ENCODE assay signal across 45 mouse cellular contexts in genomic region chr11:53732244-53732643, GRCm38 (mm10). TPM values are rescaled to one million over a fixed set of nuclear protein-coding genes. Genes with fewer than 3 reads are reported as not detected.
"Had no signal": no experiment of that assay in that cellular context is flagged by ENCODE, and none has a peak within 500 bp of the region (broad histone marks: within the 10 kb centered on the region; RNA-seq: fewer than 3 reads in every experiment).

No protein-coding gene starts in this region.

- H3K4me3 ChIP-seq: limb, embryonic 10.5 days; limb, embryonic 12.5 days; limb, embryonic 13.5 days; limb, embryonic 15.5 days; liver, embryonic 12.5 days; liver, embryonic 13.5 days; liver, embryonic 15.5 days; lung, embryonic 15.5 days; megakaryocyte, embryonic 14.5 days; midbrain, embryonic 10.5 days; midbrain, embryonic 12.5 days; midbrain, embryonic 13.5 days; midbrain, embryonic 15.5 days; myocyte had no signal

- H3K9me3 ChIP-seq: limb, embryonic 10.5 days; limb, embryonic 12.5 days; limb, embryonic 13.5 days; limb, embryonic 15.5 days; liver, embryonic 12.5 days; liver, embryonic 13.5 days; liver, embryonic 15.5 days; lung, embryonic 15.5 days; megakaryocyte, embryonic 14.5 days; midbrain, embryonic 10.5 days; midbrain, embryonic 12.5 days; midbrain, embryonic 13.5 days; midbrain, embryonic 15.5 days had no signal

- H3K4me1 ChIP-seq: limb, embryonic 12.5 days; limb, embryonic 13.5 days; lung, embryonic 15.5 days; midbrain, embryonic 10.5 days; midbrain, embryonic 12.5 days; midbrain, embryonic 13.5 days; midbrain, embryonic 15.5 days had no signal

- H3K36me3 ChIP-seq: limb, embryonic 10.5 days; limb, embryonic 12.5 days; limb, embryonic 13.5 days; limb, embryonic 15.5 days; liver, embryonic 12.5 days; liver, embryonic 13.5 days; liver, embryonic 15.5 days; lung, embryonic 15.5 days; midbrain, embryonic 10.5 days; midbrain, embryonic 12.5 days; midbrain, embryonic 13.5 days; midbrain, embryonic 15.5 days had no signal

- DNase-seq: left cerebral cortex, postnatal 4 days; liver; liver, embryonic 13.5 days; liver, postnatal 0 days; lung, adult 18-20 months; lung, adult 2 months; lung, embryonic 14.5 days; lung, postnatal 10 days; lung, postnatal 14 days; lung, postnatal 36 days; lung, postnatal 4 days; midbrain, embryonic 14.5 days had no signal

- H3K9ac ChIP-seq: limb, embryonic 12.5 days; limb, embryonic 13.5 days; limb, embryonic 15.5 days; liver, embryonic 12.5 days; liver, embryonic 13.5 days; liver, embryonic 14.5 days; liver, embryonic 15.5 days; liver, postnatal 0 days; lung, embryonic 14.5 days; lung, embryonic 15.5 days; midbrain, embryonic 12.5 days; midbrain, embryonic 13.5 days; midbrain, embryonic 15.5 days had no signal

- H3K27ac ChIP-seq: limb, embryonic 10.5 days; limb, embryonic 12.5 days; limb, embryonic 13.5 days; limb, embryonic 15.5 days; liver, embryonic 12.5 days; liver, embryonic 13.5 days; liver, embryonic 14.5 days; liver, embryonic 15.5 days; lung, embryonic 15.5 days; macrophage; midbrain, embryonic 10.5 days; midbrain, embryonic 12.5 days; midbrain, embryonic 13.5 days; midbrain, embryonic 15.5 days had no signal

- H3K27me3 ChIP-seq: limb, embryonic 12.5 days; limb, embryonic 13.5 days; limb, embryonic 15.5 days; liver, embryonic 12.5 days; liver, embryonic 15.5 days; lung, embryonic 15.5 days; megakaryocyte, embryonic 14.5 days; midbrain, embryonic 12.5 days; midbrain, embryonic 13.5 days; midbrain, embryonic 15.5 days had no signal

RNA-seq across cellular contexts. Expression of gene Il5, which starts 11.7 kb away (rescaled TPM):
- total RNA-seq: left cerebral cortex, postnatal 14 days; left cerebral cortex, postnatal 25 days; left cerebral cortex, postnatal 36 days; left cerebral cortex, postnatal 4 days; megakaryocyte progenitor cell, adult 5-6 weeks; megakaryocyte, adult 5-6 weeks; megakaryocyte-erythroid progenitor cell, adult 5-6 weeks; midbrain, postnatal 0 days; monocyte, adult 5-6 weeks had no signal
- polyA plus RNA-seq: limb, embryonic 10.5 days; limb, embryonic 12.5 days; limb, embryonic 13.5 days; limb, embryonic 14.5 days; limb, embryonic 15.5 days; liver, adult 2 months; liver, embryonic 11.5 days; liver, embryonic 12.5 days; liver, embryonic 13.5 days; liver, embryonic 14.5 days; liver, embryonic 15.5 days; liver, embryonic 16.5 days; liver, postnatal 0 days; lung, embryonic 14.5 days; lung, embryonic 16.5 days; lung, postnatal 0 days; macrophage; midbrain, embryonic 10.5 days; midbrain, embryonic 11.5 days; midbrain, embryonic 12.5 days; midbrain, embryonic 13.5 days; midbrain, embryonic 14.5 days; midbrain, embryonic 15.5 days; midbrain, embryonic 16.5 days; myocyte; neural tube, embryonic 11.5 days had no signal

RNA-seq across cellular contexts. Expression of gene Gm17334, which starts 40.7 kb away (rescaled TPM):
- total RNA-seq: left cerebral cortex, postnatal 4 days; liver, adult 2 months; megakaryocyte, adult 5-6 weeks; midbrain, postnatal 0 days; monocyte, adult 5-6 weeks had no signal
- polyA plus RNA-seq: limb, embryonic 10.5 days; limb, embryonic 11.5 days; liver, embryonic 11.5 days; liver, embryonic 13.5 days; liver, embryonic 14.5 days; macrophage; midbrain, embryonic 10.5 days; midbrain, embryonic 11.5 days; midbrain, embryonic 12.5 days; midbrain, embryonic 13.5 days; midbrain, embryonic 15.5 days; midbrain, embryonic 16.5 days; midbrain, postnatal 0 days; neural tube, embryonic 11.5 days had no signal
